Mouse (Mus musculus) erythroblast, adult 5-6 weeks (primary cell): Measurements from ENCODE around the gene Clstn1. TPM values are rescaled to one million over a fixed set of nuclear protein-coding genes. Genes with fewer than 3 reads are reported as not detected.

Experiments used
- ATAC-seq: replicated peaks from 2 replicates; pipeline ENCODE4 v1.8.0; 2016; ENCODE audit warnings: moderate number of reproducible peaks, mild to moderate bottlenecking, moderate TSS enrichment, inconsistent platforms; ENCODE audit not compliant: poor library complexity, low FRiP score, severe bottlenecking
- total RNA-seq, 2 experiments: library from RNA; stranded (forward) in 1 of 2; stranded (reverse) in 1 of 2; fragments of 150-400 nt in 1 of 2; fragments of 200-764, 138-1000 nt in 1 of 2; gene quantifications; 2 replicates each; pipeline versions ENCODE4 v1.2.3 to v1.2.4; 2015 to 2017; ENCODE audit warnings: low replicate concordance in 2 of 2

Gene Clstn1
- total RNA-seq (2015; ENCODE audit: low replicate concordance) (0.58 and 1.3 TPM in 2 replicates), total RNA-seq (2017; ENCODE audit: low replicate concordance) (1.8 and 2.4 TPM in 2 replicates)

DNA sequence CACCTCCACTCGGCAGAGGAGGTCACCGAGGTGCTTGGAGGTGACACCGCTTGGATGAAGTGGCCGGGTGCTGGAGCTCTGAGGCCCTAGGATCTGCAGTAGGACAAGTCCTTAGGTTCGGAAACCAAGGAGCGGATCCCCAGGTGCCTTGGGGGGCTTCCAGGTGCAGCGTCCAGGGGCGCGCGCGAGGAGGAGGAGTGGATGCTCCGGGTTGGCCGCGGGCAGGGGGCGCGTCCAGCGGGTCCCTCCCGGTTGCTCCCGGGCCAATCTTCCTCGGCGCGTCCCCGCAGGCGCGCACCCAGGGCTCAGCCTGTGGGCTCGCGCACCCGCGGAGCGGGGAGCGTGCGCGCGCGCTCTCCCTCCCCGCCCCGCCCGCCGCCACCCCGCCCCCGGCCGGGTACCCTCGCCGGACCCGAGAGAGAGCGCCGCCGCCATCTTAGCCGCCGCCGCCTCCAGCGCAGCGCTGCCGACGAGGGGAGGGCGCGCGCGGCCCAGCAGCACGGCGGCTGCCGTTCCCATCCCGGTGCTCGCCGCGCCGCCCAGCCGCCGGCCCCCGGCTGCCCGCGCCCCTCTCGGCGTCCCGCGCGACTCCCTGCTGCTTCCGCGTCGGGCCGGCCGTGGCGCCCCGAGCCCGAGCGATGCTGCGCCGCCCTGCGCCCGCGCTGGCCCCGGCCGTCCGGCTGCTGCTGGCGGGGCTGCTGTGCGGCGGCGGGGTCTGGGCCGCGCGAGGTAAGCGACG, at the start of gene Clstn1:
Clstn1 (plus strand) TSS at position 425 of the 739 bp plus-strand sequence.
- no peak for ATAC-seq

DNA sequence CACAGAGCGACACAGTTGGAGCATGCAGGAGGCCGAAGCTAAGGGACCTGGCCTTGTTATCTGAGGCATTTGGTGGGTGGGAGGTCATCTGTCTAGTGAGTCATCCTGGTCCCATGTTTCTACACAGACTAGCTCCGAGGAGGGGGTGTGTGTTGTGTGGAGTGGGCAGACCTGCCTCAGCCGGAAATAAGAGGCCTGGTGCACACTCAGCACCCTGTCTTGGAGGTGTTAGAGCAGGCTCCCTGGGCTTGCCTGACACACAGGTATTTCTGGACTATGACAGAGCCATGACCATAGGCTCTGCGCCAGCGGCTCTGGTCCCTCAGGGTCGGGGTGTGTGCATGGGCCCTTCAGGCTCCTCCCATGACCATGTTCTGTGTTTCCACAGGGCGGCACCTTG, 46.8 kb upstream of the Clstn1 start:
- no peak for ATAC-seq

DNA sequence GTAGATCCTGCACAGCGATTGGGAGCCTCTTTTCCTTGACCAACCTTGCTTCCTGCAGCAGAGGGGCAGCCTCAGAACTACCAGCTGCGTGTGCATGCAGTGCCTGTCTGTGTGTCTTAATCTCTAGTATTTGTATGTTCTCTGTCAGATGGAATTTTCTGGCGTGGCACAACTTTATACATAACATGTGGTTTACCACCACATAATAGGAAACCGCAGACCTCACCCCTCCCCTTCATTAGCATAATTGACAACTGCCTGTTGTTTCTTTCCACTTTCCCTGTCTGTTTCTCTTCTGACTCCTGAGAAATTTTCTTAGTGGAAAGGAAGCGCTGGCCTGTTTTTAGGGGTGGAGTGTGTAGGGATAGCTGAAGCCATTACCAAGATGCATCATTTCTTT, 44.3 kb upstream of the Clstn1 start:
- no peak for ATAC-seq

DNA sequence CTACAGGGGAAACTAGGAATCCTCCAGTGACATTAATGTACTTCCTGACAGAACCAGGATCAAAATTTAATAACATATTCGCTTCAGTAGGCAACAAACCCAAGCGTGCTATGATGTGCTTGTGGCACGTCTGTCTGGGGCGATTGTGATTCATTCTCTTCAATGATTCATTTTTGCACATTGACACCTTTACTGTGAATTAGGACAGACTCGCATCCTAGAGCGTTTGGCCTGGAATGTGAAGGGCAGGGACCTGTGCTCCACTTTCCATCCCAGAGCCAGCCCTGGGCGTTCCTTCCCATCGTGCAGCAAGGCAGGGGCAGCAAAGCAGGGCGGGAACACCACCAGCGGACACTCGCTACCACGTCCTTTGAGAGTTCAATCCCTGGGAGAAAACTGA, 43.8 kb upstream of the Clstn1 start:
- no peak for ATAC-seq

DNA sequence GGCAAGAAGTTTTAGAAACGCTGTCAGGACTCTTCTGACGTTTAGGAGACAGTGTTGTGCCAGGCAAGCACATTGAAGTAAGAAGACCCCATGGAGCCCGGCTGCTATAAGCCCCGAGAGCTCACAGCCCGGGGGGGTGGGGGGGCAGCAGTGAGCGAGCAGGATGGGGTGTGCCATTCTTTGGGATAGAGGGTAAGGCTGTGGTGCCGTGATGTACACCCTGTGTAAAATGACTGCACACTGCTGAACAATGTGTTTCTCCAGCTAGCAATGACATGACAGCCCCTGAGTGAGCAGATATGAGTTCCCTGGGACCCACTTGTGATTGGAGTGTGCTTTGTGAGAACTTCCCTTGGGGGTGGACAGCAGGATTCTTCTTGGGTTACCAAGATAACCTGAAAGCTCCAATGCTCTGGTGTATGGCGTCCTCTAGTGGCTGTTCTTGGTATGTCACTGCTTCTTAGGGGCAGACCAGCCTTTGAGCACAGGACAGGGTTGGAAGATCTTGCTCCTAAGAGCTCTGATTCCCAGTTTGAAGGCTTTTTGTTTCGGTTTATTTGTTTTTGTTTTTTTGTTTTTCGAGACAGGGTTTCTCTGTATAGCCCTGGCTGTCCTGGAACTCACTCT, 43.2 kb upstream of the Clstn1 start:
- ATAC-seq = no peak

DNA sequence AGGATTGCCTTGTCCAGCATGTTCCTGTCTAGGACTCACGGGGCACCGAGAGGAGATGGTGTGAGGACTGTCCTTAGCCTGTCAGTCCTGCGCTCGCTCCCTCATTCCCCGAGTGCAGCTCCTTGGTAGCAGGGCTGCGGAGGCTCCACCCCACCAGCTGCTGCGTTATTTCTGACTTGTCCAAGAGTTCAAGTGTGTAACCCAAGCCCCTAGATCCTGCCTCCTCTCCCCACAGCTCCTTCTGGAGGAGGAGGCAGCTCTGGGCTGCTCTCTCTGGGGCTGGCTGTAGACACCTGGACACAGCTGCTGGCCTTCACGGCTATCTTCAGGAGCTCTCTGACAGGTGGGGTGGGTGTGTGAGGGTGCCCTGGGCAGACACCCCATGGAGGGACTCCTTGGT, 41.4 kb upstream of the Clstn1 start:
- no peak for ATAC-seq

DNA sequence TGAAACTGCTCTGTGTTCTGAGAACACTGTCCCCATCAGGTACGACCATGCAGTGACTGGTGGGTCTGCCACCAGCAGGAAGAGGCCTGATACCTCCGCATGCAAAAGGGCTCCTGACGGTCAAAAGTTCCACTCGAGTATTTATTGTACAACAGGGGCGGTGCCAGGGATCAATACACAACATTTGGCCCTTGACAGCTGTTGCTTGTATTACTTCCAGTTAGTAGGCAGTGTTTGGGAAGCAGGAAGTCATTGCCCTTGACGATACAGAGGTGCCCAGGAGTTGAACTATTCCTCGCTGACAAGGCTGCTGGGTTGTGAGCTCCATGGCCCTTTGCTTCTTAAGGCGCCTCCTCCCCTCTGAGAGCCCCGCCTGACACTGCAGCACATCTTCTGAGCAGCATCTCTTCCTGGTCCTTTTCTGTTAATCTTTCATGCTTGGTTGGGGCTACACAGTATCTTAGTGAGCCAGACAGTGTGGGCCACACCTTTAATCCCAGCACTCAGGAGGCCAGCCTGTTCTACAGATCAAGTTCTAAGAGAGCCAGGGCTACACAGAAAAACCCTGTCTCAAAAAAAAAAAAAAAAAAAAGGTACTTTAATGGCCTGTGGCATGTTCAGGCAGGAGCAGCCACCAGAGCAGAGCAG, 39.3 kb upstream of the Clstn1 start:
- ATAC-seq = no peak

DNA sequence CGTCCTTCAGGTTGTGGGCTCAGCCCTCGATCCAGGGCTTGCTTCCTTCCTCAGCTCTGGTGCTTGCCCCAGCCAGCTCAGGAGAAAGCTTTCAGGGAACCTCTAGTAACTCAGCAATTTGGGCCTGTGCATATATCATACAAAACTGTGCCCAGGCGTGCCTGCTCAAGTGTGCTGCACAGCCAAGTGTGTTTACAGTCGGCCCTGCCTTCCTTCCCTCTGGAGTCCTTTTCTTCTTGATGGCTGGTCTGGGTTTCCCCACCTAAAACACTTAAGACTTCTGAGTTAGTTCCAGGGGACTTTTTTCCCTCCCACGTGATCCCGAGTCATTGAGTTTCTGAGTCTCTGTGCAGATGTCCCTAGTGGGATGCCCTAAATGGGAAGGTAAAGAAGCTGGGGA, 38.7 kb upstream of the Clstn1 start:
- ATAC-seq = no peak

DNA sequence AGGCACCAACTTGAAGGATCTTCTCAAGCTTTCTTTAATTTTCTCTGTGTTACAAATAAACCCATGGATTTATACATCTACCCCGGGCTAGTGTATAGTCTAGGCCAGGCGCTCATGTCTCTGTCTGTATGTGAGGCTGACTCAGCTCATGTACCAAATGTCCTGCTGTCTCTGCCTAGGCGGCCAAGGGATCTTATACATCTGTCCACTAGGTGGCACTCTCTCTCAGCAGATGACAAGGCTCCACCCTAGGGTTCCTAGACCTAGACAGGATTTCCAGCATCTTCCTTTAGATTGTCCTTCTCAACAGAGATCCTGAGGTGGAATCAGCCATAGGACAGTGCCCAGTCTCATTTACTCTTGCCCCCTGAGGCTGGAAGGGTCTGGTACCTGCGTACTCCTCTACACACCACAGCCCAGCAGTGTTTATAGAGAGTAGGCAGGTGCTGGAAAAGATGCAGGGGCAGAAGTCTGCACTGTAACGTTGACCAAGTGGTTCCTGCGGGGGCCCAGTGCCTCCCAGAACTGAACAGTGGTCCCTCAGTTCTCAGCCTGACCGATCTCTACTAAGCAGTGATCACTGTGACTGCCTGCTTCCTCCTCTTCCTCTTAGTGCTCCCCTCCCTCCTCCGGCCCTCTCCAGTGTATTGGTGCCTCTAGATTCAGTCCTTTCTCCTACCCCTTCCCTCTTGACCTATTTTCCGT, 36.9 kb upstream of the Clstn1 start:
- ATAC-seq = peak; percentile 70; the same call in 1 of the 2 replicates

DNA sequence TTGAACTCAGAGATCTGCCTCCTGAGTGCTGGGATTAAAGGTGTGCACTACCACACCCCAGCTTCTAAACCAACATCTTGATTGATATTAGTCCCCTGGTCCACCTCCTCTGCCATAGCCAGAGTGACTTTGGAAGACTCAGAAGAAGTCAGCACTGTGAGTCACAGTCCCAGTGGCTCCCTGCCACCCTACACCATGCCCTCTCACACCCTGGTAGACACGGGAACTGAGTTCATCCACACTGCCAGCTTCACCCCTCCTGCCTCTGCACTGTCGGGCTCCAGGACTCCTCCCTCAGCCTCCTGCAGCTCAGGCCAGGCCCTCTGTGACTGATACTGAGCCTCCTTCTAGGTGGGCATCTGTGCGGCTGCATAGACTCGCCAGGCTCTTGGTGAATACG, 35.4 kb upstream of the Clstn1 start:
- ATAC-seq = no peak

DNA sequence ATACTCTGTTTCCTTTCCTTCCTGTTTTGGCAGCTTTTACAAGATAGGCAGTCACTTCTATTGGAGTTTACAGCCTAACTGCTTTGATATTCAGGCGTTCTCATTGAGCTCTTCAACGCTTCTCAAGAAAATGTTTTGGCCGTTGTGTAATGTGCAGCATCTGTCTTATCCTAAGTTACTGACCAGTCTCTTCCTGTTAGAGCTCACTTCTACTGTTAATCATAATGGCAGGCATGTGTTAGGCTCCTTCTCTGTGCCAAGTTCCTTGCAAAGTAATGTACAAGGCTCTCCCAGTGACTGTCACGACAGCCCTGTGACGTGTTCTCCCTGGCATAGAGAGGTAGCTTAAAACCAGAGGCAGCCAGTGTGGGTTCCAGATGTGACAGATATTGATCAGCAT, 34.6 kb upstream of the Clstn1 start:
- ATAC-seq = no peak

DNA sequence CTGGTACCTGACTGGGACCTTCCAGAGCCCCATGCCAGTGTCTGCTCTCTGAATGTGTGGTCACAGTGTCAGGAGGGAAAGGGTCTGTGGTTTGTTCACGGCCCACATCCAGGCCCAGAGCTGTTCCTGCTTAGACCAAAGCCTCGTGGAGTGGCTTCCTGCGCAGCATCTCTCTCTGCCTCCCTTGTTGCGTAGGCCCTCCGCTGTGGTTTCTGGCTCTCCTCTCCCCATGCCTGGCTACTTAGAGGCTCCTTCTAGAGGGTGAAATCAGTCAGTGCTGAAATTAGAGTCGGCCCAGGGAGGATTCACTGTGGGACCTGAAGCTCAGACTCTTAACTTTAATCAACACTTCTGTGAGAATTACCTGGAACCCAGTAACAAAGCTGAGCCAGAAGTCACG, 32.4 kb upstream of the Clstn1 start:
- no peak for ATAC-seq

DNA sequence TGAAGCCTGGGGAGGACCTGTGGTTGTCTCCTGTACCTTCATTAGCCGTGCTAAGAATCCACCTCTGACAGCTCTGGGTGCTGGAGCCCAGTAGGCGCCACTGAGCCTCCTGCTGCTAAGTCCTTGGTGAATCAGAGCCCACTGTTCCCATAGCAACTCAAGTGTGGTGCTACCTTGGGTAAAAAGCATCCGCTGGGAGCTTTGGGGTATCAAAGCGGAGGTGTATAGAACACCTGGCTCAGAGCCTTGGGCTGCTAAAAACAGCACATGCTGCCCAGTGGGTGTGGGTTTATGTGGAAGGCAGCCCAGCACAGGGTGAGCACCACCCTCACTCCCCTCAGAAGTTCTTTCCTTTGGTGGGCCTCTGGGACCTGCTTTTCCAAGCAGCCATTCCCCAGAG, 30.2 kb upstream of the Clstn1 start:
- no peak for ATAC-seq

DNA sequence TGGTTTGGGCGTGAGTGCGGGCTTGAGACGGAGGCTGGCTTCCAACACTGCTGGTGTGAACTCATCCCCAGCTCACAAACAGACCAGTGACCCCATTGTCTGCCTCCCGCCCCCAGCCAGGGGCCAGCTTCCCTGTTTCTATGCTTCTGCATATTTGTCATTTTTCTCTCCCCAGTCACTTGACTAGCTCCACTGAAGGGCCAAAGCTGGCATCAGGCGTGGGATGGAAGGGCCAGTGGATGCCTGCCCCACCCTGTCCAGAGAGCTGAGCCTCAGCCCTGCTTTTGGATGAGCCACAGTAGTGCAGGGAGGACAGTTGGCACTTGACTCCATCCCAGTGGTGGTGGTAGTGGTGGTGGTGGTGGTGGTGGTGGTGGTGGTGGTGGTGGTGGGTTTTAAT, 28.4 kb upstream of the Clstn1 start:
- no peak for ATAC-seq

DNA sequence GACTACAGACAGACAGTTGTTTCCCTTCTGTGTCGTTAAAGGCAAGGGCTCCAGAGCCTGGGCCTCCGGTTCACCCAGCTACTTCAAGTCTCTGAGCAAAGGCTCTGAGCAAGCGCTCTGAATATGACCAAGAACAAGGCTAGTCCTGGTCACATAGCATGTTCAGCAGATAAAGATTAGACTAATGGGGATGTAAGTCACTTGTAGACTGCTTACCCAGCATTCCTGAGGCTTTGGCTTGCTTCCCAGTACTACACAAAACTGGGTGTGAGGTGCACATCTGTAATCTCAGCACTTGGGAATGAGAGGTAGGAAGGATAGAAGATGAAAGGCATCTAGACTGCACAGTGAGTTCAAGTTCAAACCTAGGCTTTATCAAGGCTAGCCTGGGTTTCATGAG, 27.9 kb upstream of the Clstn1 start:
- no peak for ATAC-seq

DNA sequence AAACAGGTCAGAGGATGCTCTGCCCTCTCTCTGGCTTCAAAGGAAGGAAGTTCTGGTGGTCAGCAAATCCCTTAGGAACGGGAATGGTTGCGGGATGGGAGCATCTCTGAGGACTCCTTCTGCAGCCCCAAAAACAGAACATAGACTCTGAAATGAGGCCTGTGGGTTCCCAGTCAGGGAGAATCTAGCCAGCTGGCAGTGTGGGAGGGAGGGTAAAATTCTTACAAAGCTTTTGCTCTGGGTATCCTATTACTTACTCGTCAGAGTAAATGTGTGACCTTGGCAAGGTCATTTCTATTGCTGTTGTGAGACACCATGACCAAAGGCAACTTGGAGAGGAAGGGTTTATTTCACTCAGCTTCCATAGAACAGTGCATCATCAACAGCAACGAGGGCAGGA, 24.9 kb upstream of the Clstn1 start:
- no peak for ATAC-seq

DNA sequence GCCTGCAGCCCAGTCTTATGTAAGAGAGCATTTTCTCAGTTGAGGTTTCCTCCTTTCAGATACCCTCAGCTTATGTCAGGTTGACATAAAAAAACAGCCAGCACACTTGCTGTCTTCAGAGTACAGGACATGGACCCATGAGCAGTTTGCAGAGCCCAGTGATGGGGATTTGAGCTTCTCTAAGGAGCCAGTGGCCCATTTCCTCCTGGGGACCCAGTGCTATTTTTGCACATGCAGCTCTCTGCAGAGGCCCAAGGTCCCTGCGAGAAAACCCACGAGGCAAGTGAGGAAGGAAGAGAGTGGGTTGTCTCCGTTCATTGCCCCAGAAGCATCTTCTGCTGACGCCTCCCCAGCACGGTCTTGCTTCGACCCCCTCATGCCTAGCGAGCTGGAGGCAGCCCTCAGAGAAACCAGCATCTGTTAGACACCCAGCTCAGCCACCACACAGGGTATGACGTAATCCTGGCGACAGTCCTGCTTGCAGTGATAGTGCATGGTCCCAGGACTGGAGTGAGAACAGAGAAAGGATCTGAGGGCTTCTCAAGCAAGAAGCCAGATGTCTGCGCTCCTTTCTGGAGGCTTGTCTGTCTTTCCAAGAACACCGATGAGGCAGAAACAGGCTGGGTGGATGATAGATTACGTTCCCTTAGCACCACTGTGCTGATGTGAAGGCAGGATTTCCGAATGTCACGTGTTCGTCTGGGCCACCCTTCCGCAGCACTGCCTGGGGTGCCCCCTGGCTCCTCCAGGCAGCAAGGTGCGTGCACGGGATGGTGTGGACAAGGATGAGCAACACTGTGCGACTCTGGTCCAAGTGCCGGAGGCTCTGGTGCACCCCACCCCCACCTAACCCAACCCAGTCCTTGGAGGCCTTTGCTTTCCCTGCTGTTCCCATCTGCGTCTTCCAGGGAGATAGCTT, 24.0 kb upstream of the Clstn1 start:
- ATAC-seq = no peak

DNA sequence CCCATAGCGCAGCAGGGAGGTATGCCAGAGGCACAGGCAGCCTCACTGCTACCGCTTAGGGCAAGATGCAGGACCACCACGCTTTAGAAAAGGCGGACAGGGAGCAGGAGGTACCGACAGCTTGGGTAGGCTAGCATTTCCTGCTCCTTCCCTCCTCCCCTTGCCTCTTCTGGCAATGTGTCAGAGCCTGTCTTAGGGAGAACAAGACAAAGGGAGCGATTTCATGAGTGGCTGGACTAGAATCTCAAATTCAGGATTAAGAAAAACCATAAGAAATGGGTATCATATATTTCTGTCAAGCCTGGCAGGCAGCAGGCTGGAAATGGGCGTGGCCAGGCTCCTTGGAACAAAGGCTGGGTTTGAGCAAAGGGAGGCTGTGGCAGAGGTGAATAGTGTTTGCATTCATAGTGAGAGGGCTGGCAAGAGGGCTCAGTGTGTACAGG, 23.3 kb upstream of the Clstn1 start:
- ATAC-seq = no peak

DNA sequence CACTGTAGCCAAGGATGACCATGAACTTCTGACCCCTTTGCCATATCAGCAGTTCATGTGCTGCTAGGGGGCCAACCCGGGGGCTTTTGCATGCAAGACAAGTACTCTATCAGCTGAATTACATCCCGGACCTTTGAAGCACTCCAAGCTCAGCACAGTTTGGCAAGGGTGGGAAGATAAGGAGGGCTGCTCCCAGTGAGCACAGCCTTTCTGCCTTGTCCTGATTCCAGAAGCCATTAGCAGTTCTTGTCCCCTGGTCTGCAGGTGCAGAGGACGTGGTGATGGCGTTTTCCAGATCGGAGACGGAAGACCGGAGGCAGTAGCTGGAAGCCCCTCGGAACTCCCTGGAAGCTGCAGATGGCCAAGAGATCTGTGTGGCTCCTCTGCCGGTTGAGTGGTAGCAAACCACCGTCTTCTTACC, 22.3 kb upstream of the Clstn1 start:
- ATAC-seq = no peak
